Mouse (Mus musculus) midbrain, embryonic 12.5 days (tissue): Measurements from ENCODE around the gene Adra2a. TPM values are rescaled to one million over a fixed set of nuclear protein-coding genes. Genes with fewer than 3 reads are reported as not detected.

ENCODE experiments used
- ATAC-seq: fragments of 200-750 bp; cut with Nextera tagmentation; 2 replicates; pipeline ENCODE4 v1.8.0; 2017; ENCODE audit warnings: low read depth, moderate TSS enrichment, moderate library complexity; ENCODE audit not compliant: low FRiP score
- H3K27ac ChIP-seq: fragments of 300-500 bp; sonication (generic); replicated peaks from 2 replicates; pipeline ENCODE4 v1.5.1; 2016; ENCODE audit warnings: mild to moderate bottlenecking
- H3K27me3 ChIP-seq: fragments of 300-500 bp; sonication (generic); 2 replicates; pipeline ENCODE4 v1.6.1; 2016; ENCODE audit warnings: mild to moderate bottlenecking
- H3K36me3 ChIP-seq: fragments of 300-500 bp; sonication (generic); 2 replicates; pipeline ENCODE4 v1.6.1; 2016
- H3K4me1 ChIP-seq: fragments of 300-500 bp; sonication (generic); 2 replicates; pipeline ENCODE4 v1.6.1; 2016
- H3K4me2 ChIP-seq: fragments of 300-500 bp; sonication (generic); replicated peaks from 2 replicates; pipeline ENCODE4 v1.6.1; 2016; ENCODE audit warnings: mild to moderate bottlenecking, moderate library complexity
- H3K4me3 ChIP-seq: fragments of 300-500 bp; sonication (generic); 2 replicates; pipeline ENCODE4 v1.5.1; 2016; ENCODE audit warnings: mild to moderate bottlenecking
- H3K9ac ChIP-seq: fragments of 300-500 bp; sonication (generic); replicated peaks from 2 replicates; pipeline ENCODE4 v1.6.1; 2016; ENCODE audit warnings: mild to moderate bottlenecking, moderate library complexity
- H3K9me3 ChIP-seq: fragments of 300-500 bp; sonication (generic); 2 replicates; pipeline ENCODE4 v1.6.1; 2016; ENCODE audit warnings: mild to moderate bottlenecking
- WGBS: fragments of 180-500 bp; shearing (Covaris S2); methylation state at CpG from one replicate; pipeline ENCODE4 v1.1.7; 2016; 5-methylcytosine and 5-hydroxymethylcytosine counted together
- polyA plus RNA-seq: library from polyadenylated mRNA; unstranded; fragments of >200 nt; fragmentation: Nextera tagmentation; extraction: Ambion mirVana; gene quantifications from 2 replicates; pipeline ENCODE4 v1.2.1, GENCODE M21; 2016

The Adra2a gene
- polyA plus RNA-seq, 1 experiment from 2014 or later, result 2.3 TPM

DNA sequence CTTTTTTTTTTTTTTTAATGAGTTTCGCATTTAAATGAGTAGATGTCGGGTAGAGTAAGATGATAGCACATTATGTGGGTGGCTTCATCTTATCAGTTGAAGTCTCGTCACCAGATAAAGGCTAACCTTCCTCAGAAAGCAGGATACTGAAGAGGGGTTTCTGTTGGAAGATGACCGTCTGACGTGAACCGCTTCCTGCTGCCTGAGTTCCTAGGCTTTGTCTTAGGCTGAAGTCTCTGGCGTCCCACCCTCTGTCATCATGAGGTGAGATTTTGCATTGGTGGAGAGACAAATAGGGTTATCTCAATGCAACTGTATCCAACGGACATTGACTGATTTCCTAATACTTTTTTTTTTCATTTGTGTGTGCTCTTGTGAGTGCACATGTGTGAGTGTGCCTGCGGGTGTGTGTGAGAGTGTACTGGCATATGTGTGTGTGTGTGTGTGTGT is 37.8 kb downstream of the Adra2a start:
- no peak overlapping the region for H3K4me2 ChIP-seq
- H3K36me3 ChIP-seq, result no peaks in the 10 kb centered on the region
- no peak for ATAC-seq
- WGBS, result 87% methylated on average over 9 of the region's 9 CpGs
- H3K9me3 ChIP-seq, result no peaks in the 10 kb centered on the region
- peaks cover 10% of the 10 kb centered on the region for H3K27me3 ChIP-seq
- H3K9ac ChIP-seq, result no peak overlapping the region
- H3K4me3 ChIP-seq, result no peak overlapping the region
- no peak overlapping the region for H3K27ac ChIP-seq
- peaks cover 4% of the 10 kb centered on the region; the same call in 1 of the 2 replicates for H3K4me1 ChIP-seq

GRCm38 (mm10) chr19:54087319-54087718 is 43.4 kb downstream of the Adra2a start:
- Histone ChIP-seq H3K4me2 (no peak overlapping the region), H3K9me3 (no peaks in the 10 kb centered on the region), H3K4me3 (no peak overlapping the region), H3K36me3 (no peaks in the 10 kb centered on the region), H3K4me1 (no peaks in the 10 kb centered on the region), H3K27me3 (0 out of 2 replicates have a peak, but pooled peaks cover 4% of the 10 kb centered on the region), H3K27ac (no peak overlapping the region), H3K9ac (no peak overlapping the region)
- no peak for ATAC-seq
- 75% methylated on average over 10 of the region's 10 CpGs for WGBS

- ATAC-seq, result no peak
- Histone ChIP-seq H3K27me3 (no peaks in the 10 kb centered on the region), H3K4me2 (no peak overlapping the region), H3K4me1 (peaks cover 18% of the 10 kb centered on the region), H3K4me3 (no peak overlapping the region), H3K36me3 (no peaks in the 10 kb centered on the region), H3K9me3 (no peaks in the 10 kb centered on the region), H3K9ac (no peak overlapping the region), H3K27ac (no peak overlapping the region)
- WGBS, result 89% methylated on average over 3 of the region's 3 CpGs
Observed at GRCm38 (mm10) chr19:54093599-54093998, 49.6 kb downstream of the Adra2a start.

GRCm38 (mm10) chr19:54095716-54096115 is 51.8 kb downstream of the Adra2a start:
- Histone ChIP-seq H3K4me1 (peaks cover 18% of the 10 kb centered on the region), H3K27me3 (no peaks in the 10 kb centered on the region), H3K9ac (no peak overlapping the region), H3K4me2 (no peak overlapping the region), H3K36me3 (no peaks in the 10 kb centered on the region), H3K9me3 (no peaks in the 10 kb centered on the region), H3K4me3 (no peak overlapping the region), H3K27ac (no peak overlapping the region)
- no peak for ATAC-seq
- WGBS, result 61% methylated on average over 5 of the region's 5 CpGs

- ATAC-seq, result no peak
- Histone ChIP-seq H3K27me3 (no peaks in the 10 kb centered on the region), H3K4me2 (no peak overlapping the region), H3K27ac (no peak overlapping the region), H3K9ac (no peak overlapping the region), H3K4me1 (peaks cover 18% of the 10 kb centered on the region), H3K4me3 (no peak overlapping the region), H3K36me3 (no peaks in the 10 kb centered on the region), H3K9me3 (no peaks in the 10 kb centered on the region)
- WGBS, result 89% methylated on average over 3 of the region's 3 CpGs
Observed at GRCm38 (mm10) chr19:54098367-54098766, 54.4 kb downstream of the Adra2a start.

Other genes starting within 250 kb of the Adra2a start
- gene Pdcd4, start 151.9 kb upstream of the Adra2a start, polyA plus RNA-seq, result 88.7 and 94.2 TPM in 2 replicates
- 71.3 and 76.7 TPM in 2 replicates for gene Shoc2, start 99.8 kb upstream of the Adra2a start, polyA plus RNA-seq
- 119 and 133 TPM in 2 replicates for gene Bbip1, start 99.5 kb upstream of the Adra2a start, polyA plus RNA-seq